Mouse (Mus musculus) MEL (cell line): ENCODE measurements around the gene Txn2. TPM values are rescaled to one million over a fixed set of nuclear protein-coding genes. Genes with fewer than 3 reads are reported as not detected.

Experiments
- DNase-seq: peaks from one replicate; pipeline ENCODE4 v3.0.0; 2011; ENCODE audit warnings: low read depth, low spot score
- H3K27ac ChIP-seq: 2 replicates; pipeline ENCODE4 v1.5.1; 2012; ENCODE audit warnings: low read depth, mild to moderate bottlenecking, control low read depth, low read length, moderate library complexity; ENCODE audit not compliant: control insufficient read depth
- H3K27me3 ChIP-seq, 2 experiments: fragments of 150-350 bp in 1 of 2; sonication (generic) in 1 of 2; 2 replicates each; pipeline ENCODE4 v1.6.1; 2012; ENCODE audit warnings: low read length in 2 of 2, mild to moderate bottlenecking in 2 of 2, improper control_type of control experiment in 1 of 2, moderate library complexity in 1 of 2; ENCODE audit not compliant: insufficient read depth in 2 of 2, control insufficient read depth in 1 of 2
- H3K36me3 ChIP-seq, 2 experiments: 2 replicates each; pipeline ENCODE4 v1.6.1; 2012 to 2014; ENCODE audit warnings: low read length in 2 of 2, improper control_type of control experiment in 1 of 2, inconsistent platforms in 1 of 2, mild to moderate bottlenecking in 1 of 2; ENCODE audit not compliant: insufficient read depth in 2 of 2, control insufficient read depth in 1 of 2
- H3K4me1 ChIP-seq, 2 experiments: fragments of 150-350 bp in 1 of 2; sonication (generic) in 1 of 2; 2 replicates each; pipeline ENCODE4 v1.6.1; 2012; ENCODE audit warnings: low read length in 2 of 2, improper control_type of control experiment in 1 of 2, mild to moderate bottlenecking in 1 of 2; ENCODE audit not compliant: insufficient read depth in 2 of 2, control insufficient read depth in 1 of 2
- H3K4me3 ChIP-seq, 2 experiments: fragments of 150-350 bp in 1 of 2; sonication (generic) in 1 of 2; 2 replicates each; pipeline ENCODE4 v1.5.1; 2012; ENCODE audit warnings: low read depth in 2 of 2, low read length in 2 of 2, mild to moderate bottlenecking in 2 of 2, moderate library complexity in 2 of 2, control low read depth in 1 of 2, improper control_type of control experiment in 1 of 2; ENCODE audit not compliant: control insufficient read depth in 1 of 2, insufficient read depth in 1 of 2
- H3K79me2 ChIP-seq: 2 replicates; pipeline ENCODE4 v1.6.1; 2012; ENCODE audit warnings: mild to moderate bottlenecking, low read length, moderate library complexity; ENCODE audit not compliant: control insufficient read depth, poor library complexity, insufficient read depth
- H3K9ac ChIP-seq: 2 replicates; pipeline ENCODE4 v1.6.1; 2012; ENCODE audit warnings: low read depth, mild to moderate bottlenecking, control low read depth, low read length, moderate library complexity; ENCODE audit not compliant: control insufficient read depth, poor library complexity, severe bottlenecking
- H3K9me3 ChIP-seq: fragments of 150-350 bp; sonication (generic); replicated peaks from 2 replicates; pipeline ENCODE4 v1.6.1; 2012; ENCODE audit warnings: mild to moderate bottlenecking, low read length, improper control_type of control experiment, moderate library complexity; ENCODE audit not compliant: insufficient read depth
- BHLHE40 ChIP-seq: IDR thresholded peaks from 2 replicates; pipeline ENCODE4 v1.6.1; 2012; ENCODE audit warnings: low read depth, mild to moderate bottlenecking, inconsistent platforms, low read length, improper control_type of control experiment, borderline replicate concordance
- CHD1 ChIP-seq: IDR thresholded peaks from 2 replicates; pipeline ENCODE4 v1.6.1; 2012; ENCODE audit warnings: low read depth, mild to moderate bottlenecking, inconsistent platforms, low read length, improper control_type of control experiment
- ELF1 ChIP-seq: IDR thresholded peaks from 2 replicates; pipeline ENCODE4 v1.6.1; 2014; ENCODE audit warnings: low read depth, mild to moderate bottlenecking, inconsistent platforms, low read length, improper control_type of control experiment, moderate library complexity
- EP300 ChIP-seq, 2 experiments: IDR thresholded peaks; 2 replicates each; pipeline ENCODE4 v1.6.1; 2011; ENCODE audit warnings: improper control_type of control experiment in 2 of 2, low read length in 2 of 2, low read depth in 1 of 2, mild to moderate bottlenecking in 1 of 2
- ETS1 ChIP-seq: IDR thresholded peaks from 2 replicates; pipeline ENCODE4 v1.6.1; 2012; ENCODE audit warnings: low read depth, mild to moderate bottlenecking, inconsistent platforms, low read length, improper control_type of control experiment, moderate library complexity
- GABPA ChIP-seq: IDR thresholded peaks from 2 replicates; pipeline ENCODE4 v1.6.1; 2012; ENCODE audit warnings: low read depth, mild to moderate bottlenecking, inconsistent platforms, low read length, improper control_type of control experiment, moderate library complexity
- GATA1 ChIP-seq: IDR thresholded peaks from 2 replicates; pipeline ENCODE4 v1.6.1; 2011; ENCODE audit warnings: low read depth, low read length, improper control_type of control experiment
- HCFC1 ChIP-seq: IDR thresholded peaks from 2 replicates; pipeline ENCODE4 v1.6.1; 2012; ENCODE audit warnings: low read depth, mild to moderate bottlenecking, inconsistent platforms, low read length, improper control_type of control experiment, moderate library complexity
- JUND ChIP-seq: IDR thresholded peaks from 2 replicates; pipeline ENCODE4 v1.6.1; 2011; ENCODE audit warnings: low read depth, mild to moderate bottlenecking, improper control_type of control experiment, low read length
- MAFK ChIP-seq: IDR thresholded peaks from 2 replicates; pipeline ENCODE4 v1.6.1; 2011; ENCODE audit warnings: low read depth, mild to moderate bottlenecking, low read length, improper control_type of control experiment, borderline replicate concordance
- MAX ChIP-seq: IDR thresholded peaks from 2 replicates; pipeline ENCODE4 v1.6.1; 2011; ENCODE audit warnings: low read length, improper control_type of control experiment
- MAZ ChIP-seq: IDR thresholded peaks from 2 replicates; pipeline ENCODE4 v1.6.1; 2012; ENCODE audit warnings: low read depth, mild to moderate bottlenecking, inconsistent platforms, low read length, improper control_type of control experiment
- MEF2A ChIP-seq: IDR thresholded peaks from 2 replicates; pipeline ENCODE4 v1.6.1; 2014; ENCODE audit warnings: low read depth, mild to moderate bottlenecking, inconsistent platforms, low read length, improper control_type of control experiment; ENCODE audit not compliant: poor library complexity, insufficient replicate concordance, severe bottlenecking; ENCODE audit errors: extremely low read depth
- MXI1 ChIP-seq: IDR thresholded peaks from 2 replicates; pipeline ENCODE4 v1.6.1; 2011; ENCODE audit warnings: mild to moderate bottlenecking, low read depth, low read length, improper control_type of control experiment
- MYB ChIP-seq: IDR thresholded peaks from 2 replicates; pipeline ENCODE4 v1.6.1; 2011; ENCODE audit warnings: mild to moderate bottlenecking, low read depth, low read length, improper control_type of control experiment
- MYC ChIP-seq: IDR thresholded peaks from 2 replicates; pipeline ENCODE4 v1.6.1; 2011; ENCODE audit warnings: low read depth, mild to moderate bottlenecking, low read length, improper control_type of control experiment, moderate library complexity
- NRF1 ChIP-seq: IDR thresholded peaks from 2 replicates; pipeline ENCODE4 v1.6.1; 2014; ENCODE audit warnings: low read depth, mild to moderate bottlenecking, inconsistent platforms, low read length, improper control_type of control experiment, moderate library complexity; ENCODE audit not compliant: poor library complexity, insufficient read depth, severe bottlenecking
- POLR2A ChIP-seq, 2 experiments: IDR thresholded peaks; 2 replicates each; pipeline ENCODE4 v1.6.1; 2011 to 2012; ENCODE audit warnings: low read length in 2 of 2, mild to moderate bottlenecking in 2 of 2, control low read depth in 1 of 2, improper control_type of control experiment in 1 of 2, low read depth in 1 of 2, moderate library complexity in 1 of 2; ENCODE audit not compliant: control insufficient read depth in 1 of 2, insufficient read depth in 1 of 2, poor library complexity in 1 of 2
- RCOR1 ChIP-seq: IDR thresholded peaks from 2 replicates; pipeline ENCODE4 v1.6.1; 2012; ENCODE audit warnings: low read depth, mild to moderate bottlenecking, inconsistent platforms, low read length, improper control_type of control experiment
- SIN3A ChIP-seq: IDR thresholded peaks from 2 replicates; pipeline ENCODE4 v1.6.1; 2012; ENCODE audit warnings: low read length, improper control_type of control experiment, inconsistent platforms
- SMC3 ChIP-seq: IDR thresholded peaks from 2 replicates; pipeline ENCODE4 v1.6.1; 2011; ENCODE audit warnings: low read depth, low read length, improper control_type of control experiment
- TAL1 ChIP-seq: IDR thresholded peaks from 2 replicates; pipeline ENCODE4 v1.6.1; 2012; ENCODE audit warnings: mild to moderate bottlenecking, inconsistent platforms, low read length, moderate library complexity, mixed read lengths
- TBP ChIP-seq: IDR thresholded peaks from 2 replicates; pipeline ENCODE4 v1.8.0; 2011; ENCODE audit warnings: low read depth, low read length, improper control_type of control experiment
- TCF12 ChIP-seq: IDR thresholded peaks from 2 replicates; pipeline ENCODE4 v1.6.1; 2014; ENCODE audit warnings: low read depth, mild to moderate bottlenecking, inconsistent platforms, low read length, improper control_type of control experiment, moderate library complexity
- USF2 ChIP-seq, 2 experiments: IDR thresholded peaks; 2 replicates each; pipeline ENCODE4 v1.6.1; 2011 to 2012; ENCODE audit warnings: improper control_type of control experiment in 2 of 2, low read length in 2 of 2, borderline replicate concordance in 1 of 2, inconsistent platforms in 1 of 2, low read depth in 1 of 2, mild to moderate bottlenecking in 1 of 2; ENCODE audit not compliant: insufficient read depth in 1 of 2
- ZC3H11A ChIP-seq: IDR thresholded peaks from 2 replicates; pipeline ENCODE4 v1.6.1; 2012; ENCODE audit warnings: low read depth, mild to moderate bottlenecking, inconsistent platforms, low read length, improper control_type of control experiment
- ZNF384 ChIP-seq: IDR thresholded peaks from 2 replicates; pipeline ENCODE4 v1.6.1; 2012; ENCODE audit warnings: low read depth, mild to moderate bottlenecking, inconsistent platforms, low read length, improper control_type of control experiment
- polyA plus RNA-seq, 2 experiments: library from polyadenylated mRNA; stranded (reverse) in 1 of 2; unstranded in 1 of 2; fragments of >175 nt in 1 of 2; fragments of >200 nt in 1 of 2; gene quantifications; 2 replicates each; pipeline versions ENCODE4 v1.2.1 to v1.2.4; 2012; ENCODE audit warnings: low replicate concordance in 2 of 2, low read depth in 1 of 2; ENCODE audit not compliant: insufficient read length in 2 of 2, insufficient read depth in 1 of 2, missing spikeins in 1 of 2
- total RNA-seq: library from RNA; depleted of rRNA; stranded (reverse); fragments of 300-350 nt; gene quantifications from 2 replicates; pipeline ENCODE4 v1.2.3, GENCODE M21; 2012

The Txn2 gene
- total and polyA plus RNA-seq, 3 experiments = 114 to 416 (median 207) TPM

DNA sequence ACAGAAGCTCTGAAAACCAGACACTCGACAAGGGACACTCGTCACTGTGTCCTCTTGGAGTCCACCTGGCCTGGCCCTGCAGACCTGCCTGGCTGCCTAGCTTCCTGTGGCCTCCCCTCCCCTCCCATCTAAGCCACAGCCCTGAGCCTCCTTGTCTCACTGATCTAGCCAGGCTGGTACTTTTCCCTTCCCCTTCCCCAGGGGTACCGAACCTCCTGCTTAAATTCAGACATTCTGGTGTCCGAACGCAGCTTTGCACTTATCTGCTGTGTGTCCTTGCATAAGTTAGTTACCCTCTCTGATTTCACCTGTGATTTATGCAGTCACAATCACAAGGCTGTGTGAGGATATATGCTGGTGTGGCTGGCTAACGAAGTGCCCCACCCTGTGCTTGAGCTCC is 46.5 kb downstream of the Txn2 start:
- H3K79me2 ChIP-seq = no peaks in the 10 kb centered on the region
- H3K9me3 ChIP-seq = no peaks in the 10 kb centered on the region
- peak overlapping the region; percentile 38; the same call in 1 of the 2 replicates for H3K9ac ChIP-seq
- H3K4me1 ChIP-seq = peaks cover 22 to 52% of the 10 kb centered on the region in 2 experiments
- H3K4me3 ChIP-seq = no peak overlapping the region
- no peak for DNase-seq
- H3K27me3 ChIP-seq = no peaks in the 10 kb centered on the region
- TF ChIP-seq MYC (0 out of 2 replicates have a peak, but pooled peaks have one; percentile 25), JUND (no peak), EP300 (IDR thresholded peaks at IDR 0.05; ENCODE audit: low read depth in 1 of 2, low read length in 2 of 2) (peak in 1 of 2 experiments; percentile 31; a peak in 1 of 4 replicates), RCOR1 (peak; percentile 40)
- H3K36me3 ChIP-seq = peaks cover 0 to 35% of the 10 kb centered on the region in 2 experiments; a peak in 2 of 4 replicates
- H3K27ac ChIP-seq = peak overlapping the region; percentile 92

GRCm38 (mm10) chr15:77881698-77882097 is 47.1 kb downstream of the Txn2 start:
- no peak overlapping the region for H3K4me3 ChIP-seq
- peak overlapping the region; percentile 38; the same call in 1 of the 2 replicates for H3K9ac ChIP-seq
- peaks cover 20 to 47% of the 10 kb centered on the region in 2 experiments for H3K4me1 ChIP-seq
- peak; percentile 98 for DNase-seq
- H3K36me3 ChIP-seq = peaks cover 0 to 31% of the 10 kb centered on the region in 2 experiments; a peak in 2 of 4 replicates
- peak overlapping the region; percentile 94 for H3K27ac ChIP-seq
- TF ChIP-seq MYC = peak; percentile 19; the same call in 1 of the 2 replicates
- peak; percentile 99 for TF ChIP-seq ZNF384
- TF ChIP-seq TAL1 = peak; percentile 96
- peak; percentile 96 for TF ChIP-seq TCF12
- peak; percentile 98 for TF ChIP-seq JUND
- no peak for TF ChIP-seq CHD1
- TF ChIP-seq USF2 (IDR thresholded peaks at IDR 0.05; ENCODE audit: borderline replicate concordance in 1 of 2, insufficient read depth in 1 of 2, low read depth in 1 of 2, low read length in 2 of 2) = no peak
- TF ChIP-seq EP300 (IDR thresholded peaks at IDR 0.05; ENCODE audit: low read depth in 1 of 2, low read length in 2 of 2) = peak; percentile 96 to 97
- TF ChIP-seq MAZ = no peak
- TF ChIP-seq GATA1 = peak; percentile 97
- peak; percentile 69 for TF ChIP-seq TBP
- TF ChIP-seq NRF1 = no peak
- no peak for TF ChIP-seq BHLHE40
- TF ChIP-seq HCFC1 = peak; percentile 47
- peak; percentile 98 for TF ChIP-seq RCOR1
- peak; percentile 22; the same call in 1 of the 2 replicates for TF ChIP-seq ELF1
- peak; percentile 99 for TF ChIP-seq ETS1
- peak; percentile 24; the same call in 1 of the 2 replicates for TF ChIP-seq MXI1
- TF ChIP-seq SIN3A = peak; percentile 92
- TF ChIP-seq MYB = peak; percentile 61; the same call in 1 of the 2 replicates
- peak; percentile 92 for TF ChIP-seq GABPA
- TF ChIP-seq POLR2A (IDR thresholded peaks at IDR 0.05; ENCODE audit: control insufficient read depth in 1 of 2, insufficient read depth in 1 of 2, low read depth in 1 of 2, low read length in 2 of 2, poor library complexity in 1 of 2) = peak in 1 of 2 experiments; percentile 43; a peak in 1 of 4 replicates
- TF ChIP-seq MAFK = peak; percentile 94
- TF ChIP-seq MEF2A = no peak
- TF ChIP-seq SMC3 = no peak
- TF ChIP-seq MAX = no peak
- TF ChIP-seq ZC3H11A = no peak
- no peaks in the 10 kb centered on the region for H3K79me2 ChIP-seq
- no peaks in the 10 kb centered on the region for H3K27me3 ChIP-seq
- H3K9me3 ChIP-seq = no peaks in the 10 kb centered on the region
